Comparison of ENCODE assay signal across 9 mouse cellular contexts in genomic region chr9:69296418-69296817, GRCm38 (mm10).
A peak's percentile ranks its signal among the peaks of the same experiment; 100 is the strongest.
DNase-seq lines count a peak whose midpoint lies in the region; ATAC-seq and TF ChIP-seq lines count a peak whose summit lies in the region.
"Had no signal": no experiment of that assay in that cellular context is flagged by ENCODE, and none has a peak within 500 bp of the region (broad histone marks: within the 10 kb centered on the region; RNA-seq: fewer than 3 reads in every experiment).

No protein-coding gene starts in this region.

- TF ChIP-seq POLR2A in brain, embryonic 14.5 days (IDR thresholded peaks at IDR 0.05; ENCODE audit: borderline replicate concordance, extremely low read depth, insufficient read depth, insufficient read length, poor library complexity, severe bottlenecking) = no peak

- H3K36me3 ChIP-seq in hindbrain, embryonic 10.5 days = no peaks in the 10 kb centered on the region
- no peaks in the 10 kb centered on the region for H3K36me3 ChIP-seq in hindbrain, embryonic 13.5 days
- H3K36me3 ChIP-seq: heart, embryonic 15.5 days had no signal

- WGBS in hindbrain, embryonic 10.5 days = 20% methylated on average over 2 of the region's 2 CpGs
- WGBS in hindbrain, embryonic 13.5 days = 16% methylated on average over 2 of the region's 2 CpGs

- peaks cover 3% of the 10 kb centered on the region for H3K4me1 ChIP-seq in hindbrain, embryonic 10.5 days (replicated peaks)
- H3K4me1 ChIP-seq in hindbrain, embryonic 13.5 days (replicated peaks) = peaks cover 9% of the 10 kb centered on the region

- H3K9me3 ChIP-seq in hindbrain, embryonic 10.5 days = no peaks in the 10 kb centered on the region
- no peaks in the 10 kb centered on the region for H3K9me3 ChIP-seq in hindbrain, embryonic 13.5 days
- H3K9me3 ChIP-seq: heart, embryonic 15.5 days had no signal

- peaks cover 52% of the 10 kb centered on the region for H3K27me3 ChIP-seq in hindbrain, embryonic 10.5 days (ENCODE audit: insufficient read depth, poor library complexity, severe bottlenecking)
- H3K27me3 ChIP-seq in hindbrain, embryonic 13.5 days = peaks cover 45% of the 10 kb centered on the region
- H3K27me3 ChIP-seq: heart, embryonic 15.5 days had no signal

- H3K4me2 ChIP-seq in hindbrain, embryonic 13.5 days = no peak overlapping the region
- H3K4me2 ChIP-seq: heart, embryonic 15.5 days had no signal

- peak; percentile 41 for DNase-seq in hindbrain, embryonic 10.5 days (ENCODE audit: low spot score)
- peak; percentile 54 for DNase-seq in CD4-positive helper T cell, adult 2 months (ENCODE audit: low read depth, low spot score)
- peak; percentile 83 for DNase-seq in brain, embryonic 14.5 days (ENCODE audit: low read depth)
- DNase-seq in gastrocnemius, postnatal 14 days = peak; percentile 64
- peak; percentile 40 to 50 for DNase-seq in left cerebral cortex, adult 2 months (ENCODE audit: extremely low spot score in 1 of 2, low spot score in 2 of 2)
- peak; percentile 57 for DNase-seq in retina, postnatal 7 days (ENCODE audit: low read depth, low spot score)

- no peak overlapping the region for H3K9ac ChIP-seq in hindbrain, embryonic 13.5 days
- H3K9ac ChIP-seq: heart, embryonic 15.5 days had no signal

- peak; percentile 71; the same call in 1 of the 2 replicates for TF ChIP-seq CTCF in brain, embryonic 14.5 days (IDR thresholded peaks at IDR 0.05; ENCODE audit: borderline replicate concordance, extremely low read depth, insufficient read depth, insufficient read length)
- peak; percentile 91 for TF ChIP-seq CTCF in left cerebral cortex, adult 2 months (IDR thresholded peaks at IDR 0.05)

- H3K27ac ChIP-seq in hindbrain, embryonic 10.5 days = no peak overlapping the region
- no peak overlapping the region for H3K27ac ChIP-seq in hindbrain, embryonic 13.5 days
- no peak overlapping the region for H3K27ac ChIP-seq in left cerebral cortex, adult 2 months
- H3K27ac ChIP-seq: heart, embryonic 15.5 days had no signal

- H3K4me3 ChIP-seq in hindbrain, embryonic 10.5 days = no peak overlapping the region
- no peak overlapping the region for H3K4me3 ChIP-seq in hindbrain, embryonic 13.5 days
- no peak overlapping the region for H3K4me3 ChIP-seq in left cerebral cortex, adult 2 months
- H3K4me3 ChIP-seq: heart, embryonic 15.5 days had no signal

- intact Hi-C loops in gastrocnemius, postnatal 14 days (cut with DNase I; ENCODE audit: low total_unique reads) = loop anchor here (10.0 kb wide), 1 partner anchor 342 kb away; no protein-coding TSS in a partner anchor
- intact Hi-C loops in left cerebral cortex, adult 2 months (cut with DNase I) = loop anchor here (5.0 to 10.0 kb wide), 4 partner anchors 329 to 642 kb away; partner anchors contain the start of gene Rora

- ATAC-seq in hindbrain, embryonic 13.5 days (ENCODE audit: low FRiP score) = no peak
- no peak for ATAC-seq in erythroid progenitor cell, adult 5-6 weeks (replicated peaks; ENCODE audit: low FRiP score, poor library complexity, severe bottlenecking)
